Mouse (Mus musculus) myocyte (in vitro differentiated cells): ENCODE measurements around the gene Usp30. TPM values are rescaled to one million over a fixed set of nuclear protein-coding genes. Genes with fewer than 3 reads are reported as not detected.

Experiments used
- H3K27me3 ChIP-seq: one replicate; pipeline ENCODE4 v1.6.1; 2011; ENCODE audit not compliant: control insufficient read depth, insufficient read depth, insufficient read length
- H3K36me3 ChIP-seq: one replicate; pipeline ENCODE4 v1.6.1; 2011; ENCODE audit not compliant: control insufficient read depth, insufficient read depth
- H3K4me2 ChIP-seq: one replicate; pipeline ENCODE4 v1.6.1; 2011; ENCODE audit warnings: low read depth, control low read depth
- H3K4me3 ChIP-seq: one replicate; pipeline ENCODE4 v1.5.1; 2011; ENCODE audit warnings: mild to moderate bottlenecking, control low read depth, moderate library complexity
- H3K79me2 ChIP-seq: one replicate; pipeline ENCODE4 v1.6.1; 2011; ENCODE audit not compliant: control insufficient read depth, insufficient read depth
- H3ac ChIP-seq: one replicate; pipeline ENCODE4 v1.6.1; 2011; ENCODE audit not compliant: control insufficient read depth, insufficient read length
- CEBPB ChIP-seq: IDR thresholded peaks from 2 replicates; pipeline ENCODE4 v1.6.1; 2011; ENCODE audit warnings: mild to moderate bottlenecking, moderate library complexity; ENCODE audit not compliant: poor library complexity, insufficient read depth, severe bottlenecking
- E2F4 ChIP-seq: IDR thresholded peaks from one replicate; pipeline ENCODE4 v1.6.1; 2011; ENCODE audit warnings: mild to moderate bottlenecking, control low read depth, moderate library complexity; ENCODE audit not compliant: insufficient read depth
- MAX ChIP-seq: IDR thresholded peaks from one replicate; pipeline ENCODE4 v1.6.1; 2011; ENCODE audit warnings: low read depth, mild to moderate bottlenecking, control low read depth
- MYOD1 ChIP-seq, 3 experiments: IDR thresholded peaks; one replicate each; pipeline ENCODE4 v1.6.1; 2011; ENCODE audit warnings: control low read depth in 2 of 3, low read depth in 2 of 3, mild to moderate bottlenecking in 2 of 3, moderate library complexity in 1 of 3; ENCODE audit not compliant: insufficient read length in 2 of 3, control insufficient read depth in 1 of 3
- MYOG ChIP-seq, 3 experiments: IDR thresholded peaks; one replicate each; pipeline ENCODE4 v1.6.1; 2011; ENCODE audit warnings: control low read depth in 2 of 3, low read depth in 2 of 3, mild to moderate bottlenecking in 2 of 3; ENCODE audit not compliant: insufficient read length in 2 of 3, control insufficient read depth in 1 of 3, insufficient read depth in 1 of 3
- POLR2A ChIP-seq: IDR thresholded peaks from one replicate; pipeline ENCODE4 v1.6.1; 2011; ENCODE audit warnings: low read depth, mild to moderate bottlenecking, control low read depth, moderate library complexity; ENCODE audit not compliant: insufficient read length
- POLR2AphosphoS2 ChIP-seq: IDR thresholded peaks from one replicate; pipeline ENCODE4 v1.6.1; 2011; ENCODE audit warnings: low read depth, control low read depth; ENCODE audit not compliant: insufficient read length
- REST ChIP-seq: IDR thresholded peaks from one replicate; pipeline ENCODE4 v1.6.1; 2011; ENCODE audit warnings: mild to moderate bottlenecking, control low read depth, moderate library complexity; ENCODE audit not compliant: insufficient read depth, insufficient read length
- SRF ChIP-seq: IDR thresholded peaks from one replicate; pipeline ENCODE4 v1.6.1; 2011; ENCODE audit warnings: low read depth; ENCODE audit not compliant: control insufficient read depth, insufficient read length
- TCF12 ChIP-seq: IDR thresholded peaks from one replicate; pipeline ENCODE4 v1.6.1; 2011; ENCODE audit warnings: mild to moderate bottlenecking, control low read depth; ENCODE audit not compliant: poor library complexity, insufficient read depth, severe bottlenecking
- TCF3 ChIP-seq: IDR thresholded peaks from one replicate; pipeline ENCODE4 v1.6.1; 2011; ENCODE audit warnings: low read depth, control low read depth; ENCODE audit not compliant: insufficient read length
- USF1 ChIP-seq: IDR thresholded peaks from one replicate; pipeline ENCODE4 v1.6.1; 2011; ENCODE audit warnings: low read depth, mild to moderate bottlenecking, control low read depth, moderate library complexity
- polyA plus RNA-seq: library from polyadenylated mRNA; unstranded; fragments of >200 nt; fragmentation: generic; extraction: Trizol; gene quantifications from one replicate; pipeline ENCODE4 v1.2.1, GENCODE M21; 2012; ENCODE audit warnings: missing spikeins

Usp30 gene
- polyA plus RNA-seq, 1 experiment: 12.3 TPM

GRCm38 (mm10) chr5:114030652-114031051 is 34.6 kb upstream of the Usp30 start:
- TF ChIP-seq POLR2AphosphoS2 (no peak), USF1 (no peak), TCF12 (no peak), E2F4 (no peak), POLR2A (no peak), MYOD1 (IDR thresholded peaks at IDR 0.05; ENCODE audit: control insufficient read depth in 1 of 3, insufficient read length in 2 of 3, low read depth in 2 of 3) (no peak), MAX (no peak), TCF3 (no peak), CEBPB (no peak), MYOG (IDR thresholded peaks at IDR 0.05; ENCODE audit: control insufficient read depth in 1 of 3, insufficient read depth in 1 of 3, insufficient read length in 2 of 3, low read depth in 2 of 3) (no peak), SRF (no peak), REST (no peak)
- Histone ChIP-seq H3K27me3 (peaks cover 20% of the 10 kb centered on the region), H3K36me3 (no peaks in the 10 kb centered on the region), H3ac (no peak overlapping the region), H3K4me2 (no peak overlapping the region), H3K79me2 (no peaks in the 10 kb centered on the region), H3K4me3 (no peak overlapping the region)

- Histone ChIP-seq H3K4me3 (no peak overlapping the region), H3K4me2 (no peak overlapping the region), H3K27me3 (peaks cover 36% of the 10 kb centered on the region), H3ac (no peak overlapping the region), H3K79me2 (no peaks in the 10 kb centered on the region), H3K36me3 (no peaks in the 10 kb centered on the region)
- TF ChIP-seq USF1: no peak
- TF ChIP-seq MYOD1 (IDR thresholded peaks at IDR 0.05; ENCODE audit: control insufficient read depth in 1 of 3, insufficient read length in 2 of 3, low read depth in 2 of 3): no peak
- TF ChIP-seq TCF3: no peak
- no peak for TF ChIP-seq REST
- TF ChIP-seq POLR2AphosphoS2: no peak
Measured at GRCm38 (mm10) chr5:114032161-114032763, 33.0 kb upstream of the Usp30 start.

- Histone ChIP-seq H3ac (no peak overlapping the region), H3K27me3 (peaks cover 45% of the 10 kb centered on the region), H3K36me3 (no peaks in the 10 kb centered on the region), H3K4me3 (no peak overlapping the region), H3K4me2 (no peak overlapping the region), H3K79me2 (no peaks in the 10 kb centered on the region)
- TF ChIP-seq E2F4 (no peak), TCF12 (no peak), POLR2AphosphoS2 (no peak), TCF3 (no peak), MAX (no peak)
Measured at GRCm38 (mm10) chr5:114034393-114034792, 30.9 kb upstream of the Usp30 start.

GRCm38 (mm10) chr5:114035111-114035510 is 30.1 kb upstream of the Usp30 start:
- Histone ChIP-seq H3K36me3 (no peaks in the 10 kb centered on the region), H3K4me3 (no peak overlapping the region), H3ac (no peak overlapping the region), H3K79me2 (no peaks in the 10 kb centered on the region), H3K4me2 (no peak overlapping the region), H3K27me3 (peaks cover 45% of the 10 kb centered on the region)
- TF ChIP-seq SRF (no peak), MYOG (IDR thresholded peaks at IDR 0.05; ENCODE audit: control insufficient read depth in 1 of 3, insufficient read depth in 1 of 3, insufficient read length in 2 of 3, low read depth in 2 of 3) (no peak), POLR2A (no peak), CEBPB (no peak), REST (no peak), POLR2AphosphoS2 (no peak), TCF12 (no peak), E2F4 (no peak), USF1 (no peak), MYOD1 (IDR thresholded peaks at IDR 0.05; ENCODE audit: control insufficient read depth in 1 of 3, insufficient read length in 2 of 3, low read depth in 2 of 3) (no peak), TCF3 (no peak), MAX (no peak)

- Histone ChIP-seq H3K36me3 (no peaks in the 10 kb centered on the region), H3K4me2 (no peak overlapping the region), H3K79me2 (no peaks in the 10 kb centered on the region), H3K4me3 (no peak overlapping the region), H3K27me3 (peaks cover 30% of the 10 kb centered on the region), H3ac (no peak overlapping the region)
- TF ChIP-seq E2F4 (no peak), MAX (no peak), REST (no peak), POLR2AphosphoS2 (no peak), MYOG (IDR thresholded peaks at IDR 0.05; ENCODE audit: control insufficient read depth in 1 of 3, insufficient read depth in 1 of 3, insufficient read length in 2 of 3, low read depth in 2 of 3) (no peak), TCF3 (no peak), MYOD1 (IDR thresholded peaks at IDR 0.05; ENCODE audit: control insufficient read depth in 1 of 3, insufficient read length in 2 of 3, low read depth in 2 of 3) (no peak), POLR2A (no peak), TCF12 (no peak), CEBPB (no peak)
Measured at GRCm38 (mm10) chr5:114040508-114040907, 24.8 kb upstream of the Usp30 start.
